Mouse (Mus musculus): ENCODE data around the gene Ccdc39. TPM values are rescaled to one million over a fixed set of nuclear protein-coding genes. Genes with fewer than 3 reads are reported as not detected.

Ccdc39 gene
- polyA plus RNA-seq, 1 experiment from 2014 or later, result 5.7 TPM

Other genes with a start within 250 kb of the Ccdc39 start
- 55.8 and 56.8 TPM in 2 replicates for gene Ttc14, start 44.5 kb downstream of the Ccdc39 start, polyA plus RNA-seq (2016; fragmentation: Nextera tagmentation; extraction: Ambion mirVana)
- gene Fxr1, start 175.6 kb upstream of the Ccdc39 start, polyA plus RNA-seq (2016; fragmentation: Nextera tagmentation; extraction: Ambion mirVana), result 49.2 and 55.3 TPM in 2 replicates
- gene Dnajc19, start 237.0 kb upstream of the Ccdc39 start, polyA plus RNA-seq (2016; fragmentation: Nextera tagmentation; extraction: Ambion mirVana), result 189 and 196 TPM in 2 replicates